Mouse (Mus musculus): ENCODE results near the gene Mapk11. TPM values are rescaled to one million over a fixed set of nuclear protein-coding genes. Genes with fewer than 3 reads are reported as not detected.

The Mapk11 gene
- polyA plus RNA-seq, 1 experiment from 2014 or later = 1.8 TPM

DNA sequence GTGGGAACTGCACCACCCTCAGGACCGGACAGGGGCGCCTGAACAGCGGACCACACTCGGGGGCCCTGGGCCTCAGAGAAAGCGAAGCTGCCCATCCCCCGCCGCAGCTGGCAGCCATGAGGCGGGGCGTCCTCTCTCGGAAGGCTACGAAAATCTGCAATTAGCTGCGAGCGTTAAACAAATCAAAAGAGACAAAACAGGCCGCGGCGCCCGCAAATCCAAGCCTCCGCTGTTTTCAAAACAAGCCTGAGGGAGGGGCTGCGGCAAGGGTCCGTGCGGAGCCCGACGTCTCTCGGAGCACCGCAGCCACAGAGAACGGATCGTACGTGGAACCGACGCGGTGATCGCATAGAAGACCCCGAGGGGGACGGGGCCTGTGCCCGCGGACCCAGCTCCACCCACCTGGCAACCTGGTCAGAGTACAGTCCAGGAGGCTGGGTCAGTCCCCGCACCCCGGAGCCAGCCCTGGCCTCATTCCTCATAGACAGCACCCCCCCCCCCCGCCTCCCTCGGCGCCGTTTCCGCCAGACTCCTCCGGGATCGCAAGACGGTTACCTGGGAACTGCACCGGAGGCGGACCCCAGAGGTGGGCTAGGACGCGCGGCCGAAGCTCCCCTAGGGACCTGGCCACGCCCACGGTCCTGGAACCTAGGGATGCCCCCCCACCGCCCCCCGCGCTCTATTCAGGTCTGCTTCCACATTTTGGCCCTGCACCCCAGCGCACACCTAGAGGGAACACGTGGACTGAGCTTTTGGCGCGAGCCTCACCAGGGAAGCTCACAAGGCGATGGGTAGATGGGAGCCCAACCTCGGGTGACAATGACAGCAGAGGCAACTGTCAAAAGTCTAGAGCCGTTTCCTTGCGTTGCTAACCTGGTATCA is 23.8 kb upstream of the Mapk11 start:
- Histone ChIP-seq H3K9ac (peak overlapping the region; percentile 56), H3K4me1 (peaks cover 87% of the 10 kb centered on the region), H3K27me3 (replicated peaks) (peaks cover 59% of the 10 kb centered on the region), H3K36me3 (peaks cover 3% of the 10 kb centered on the region; the same call in 1 of the 2 replicates), H3K27ac (peak overlapping the region; percentile 38), H3K4me3 (peak overlapping the region; percentile 58), H3K9me3 (replicated peaks) (no peaks in the 10 kb centered on the region), H3K4me2 (peak overlapping the region; percentile 80)
- under 1% methylated on average over 64 of the region's 65 CpGs for WGBS (ENCODE audit: insufficient replicate concordance)
- no peak for ATAC-seq

- H3K36me3 ChIP-seq = peaks cover 12% of the 10 kb centered on the region
- H3K27ac ChIP-seq = peak overlapping the region; percentile 38; the same call in 1 of the 2 replicates
- H3K4me2 ChIP-seq = peak overlapping the region; percentile 80
- H3K9me3 ChIP-seq (replicated peaks) = no peaks in the 10 kb centered on the region
- H3K9ac ChIP-seq = peak overlapping the region; percentile 56
- peaks cover 56% of the 10 kb centered on the region for H3K27me3 ChIP-seq (replicated peaks)
- peak overlapping the region; percentile 58 for H3K4me3 ChIP-seq
- H3K4me1 ChIP-seq = peaks cover 78% of the 10 kb centered on the region
- 35% methylated on average over 17 of the region's 17 CpGs for WGBS (ENCODE audit: insufficient replicate concordance)
- no peak for ATAC-seq
Measured at GRCm38 (mm10) chr15:89172276-89172935, 23.0 kb upstream of the Mapk11 start.

DNA sequence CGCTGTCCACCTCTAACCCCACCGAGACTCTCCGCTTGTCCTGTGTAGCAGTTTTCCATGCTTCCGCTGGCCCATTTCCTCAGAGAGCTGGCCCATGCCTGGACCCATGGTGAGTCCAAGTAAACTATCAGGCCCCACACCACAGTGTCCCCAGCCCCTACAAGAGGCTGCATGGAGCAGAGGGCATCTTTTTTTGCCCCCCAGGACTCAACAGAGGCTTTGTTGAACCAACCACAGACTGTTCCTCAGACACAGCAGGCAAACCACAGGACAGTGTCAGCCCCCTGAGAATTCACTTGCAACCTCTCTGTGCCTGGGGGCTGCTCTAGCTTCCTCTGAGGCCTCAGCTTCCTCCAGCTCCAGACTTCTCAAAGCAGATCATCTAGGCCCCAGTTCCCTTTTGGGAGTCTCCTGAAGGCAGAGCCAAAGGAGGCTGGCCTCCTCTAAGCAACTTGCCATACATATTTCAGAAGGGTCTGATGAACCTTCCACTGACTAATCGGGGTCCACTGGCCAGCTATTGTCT is 22.2 kb upstream of the Mapk11 start:
- no peak for ATAC-seq
- Histone ChIP-seq H3K27me3 (replicated peaks) (peaks cover 56% of the 10 kb centered on the region), H3K9me3 (replicated peaks) (no peaks in the 10 kb centered on the region), H3K4me2 (no peak overlapping the region), H3K4me1 (peaks cover 73% of the 10 kb centered on the region), H3K4me3 (no peak overlapping the region), H3K9ac (no peak overlapping the region), H3K27ac (no peak overlapping the region), H3K36me3 (peaks cover 20% of the 10 kb centered on the region)
- WGBS (ENCODE audit: insufficient replicate concordance) = 71% methylated on average over 5 of the region's 5 CpGs

DNA sequence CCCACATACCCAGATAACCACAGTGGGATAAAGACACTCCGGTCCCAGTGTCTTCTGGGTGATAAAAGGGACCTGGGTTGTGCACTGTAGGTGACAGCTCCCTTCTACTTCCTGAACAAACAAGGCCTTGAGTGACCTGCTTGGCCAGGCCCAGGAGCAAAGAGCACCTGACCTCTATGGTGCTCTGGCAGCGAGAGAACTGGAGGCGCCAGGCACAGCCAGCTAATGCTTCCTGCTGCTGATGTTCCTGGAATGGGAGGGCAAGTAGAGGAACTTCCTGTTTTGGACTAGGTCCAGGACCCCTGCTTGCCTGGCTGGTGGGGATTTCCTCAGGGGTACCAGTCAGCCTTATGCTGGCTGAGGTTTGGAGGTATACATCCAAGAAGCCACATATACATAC is 20.7 kb upstream of the Mapk11 start:
- Histone ChIP-seq H3K27ac (peak overlapping the region; percentile 50), H3K4me1 (peaks cover 60% of the 10 kb centered on the region), H3K9ac (no peak overlapping the region), H3K27me3 (replicated peaks) (peaks cover 44% of the 10 kb centered on the region), H3K4me3 (no peak overlapping the region), H3K9me3 (replicated peaks) (no peaks in the 10 kb centered on the region), H3K4me2 (no peak overlapping the region), H3K36me3 (peaks cover 35% of the 10 kb centered on the region)
- no peak for ATAC-seq
- WGBS (ENCODE audit: insufficient replicate concordance) = 39% methylated on average over 3 of the region's 3 CpGs

GRCm38 (mm10) chr15:89169431-89169830 is 20.0 kb upstream of the Mapk11 start:
- ATAC-seq = 0 out of 2 replicates have a peak, but pooled peaks have one; percentile 6
- Histone ChIP-seq H3K9me3 (replicated peaks) (no peaks in the 10 kb centered on the region), H3K4me2 (no peak overlapping the region), H3K9ac (no peak overlapping the region), H3K4me1 (peaks cover 53% of the 10 kb centered on the region), H3K36me3 (peaks cover 41% of the 10 kb centered on the region), H3K27me3 (replicated peaks) (peaks cover 37% of the 10 kb centered on the region), H3K27ac (peak overlapping the region; percentile 50), H3K4me3 (no peak overlapping the region)
- 43% methylated on average over 10 of the region's 10 CpGs for WGBS (ENCODE audit: insufficient replicate concordance)

- no peak for ATAC-seq
- Histone ChIP-seq H3K4me3 (no peak overlapping the region), H3K9me3 (replicated peaks) (no peaks in the 10 kb centered on the region), H3K4me1 (peaks cover 48% of the 10 kb centered on the region), H3K27me3 (replicated peaks) (peaks cover 32% of the 10 kb centered on the region), H3K4me2 (no peak overlapping the region), H3K27ac (0 out of 2 replicates have a peak overlapping the region, but pooled peaks have one; percentile 50), H3K36me3 (peaks cover 46% of the 10 kb centered on the region), H3K9ac (no peak overlapping the region)
- WGBS (ENCODE audit: insufficient replicate concordance) = 63% methylated on average over 10 of the region's 10 CpGs
Measured at GRCm38 (mm10) chr15:89168922-89169321, 19.5 kb upstream of the Mapk11 start.

GRCm38 (mm10) chr15:89165478-89165877 is 16.1 kb upstream of the Mapk11 start:
- H3K9ac ChIP-seq = no peak overlapping the region
- WGBS (ENCODE audit: insufficient replicate concordance) = 81% methylated on average over 12 of the region's 12 CpGs
- no peak overlapping the region for H3K27ac ChIP-seq
- H3K4me2 ChIP-seq = no peak overlapping the region
- H3K9me3 ChIP-seq (replicated peaks) = no peaks in the 10 kb centered on the region
- no peaks in the 10 kb centered on the region; the same call in 1 of the 2 replicates for H3K27me3 ChIP-seq (replicated peaks)
- H3K4me1 ChIP-seq = peaks cover 20% of the 10 kb centered on the region
- peaks cover 81% of the 10 kb centered on the region for H3K36me3 ChIP-seq
- no peak for ATAC-seq
- H3K4me3 ChIP-seq = no peak overlapping the region

DNA sequence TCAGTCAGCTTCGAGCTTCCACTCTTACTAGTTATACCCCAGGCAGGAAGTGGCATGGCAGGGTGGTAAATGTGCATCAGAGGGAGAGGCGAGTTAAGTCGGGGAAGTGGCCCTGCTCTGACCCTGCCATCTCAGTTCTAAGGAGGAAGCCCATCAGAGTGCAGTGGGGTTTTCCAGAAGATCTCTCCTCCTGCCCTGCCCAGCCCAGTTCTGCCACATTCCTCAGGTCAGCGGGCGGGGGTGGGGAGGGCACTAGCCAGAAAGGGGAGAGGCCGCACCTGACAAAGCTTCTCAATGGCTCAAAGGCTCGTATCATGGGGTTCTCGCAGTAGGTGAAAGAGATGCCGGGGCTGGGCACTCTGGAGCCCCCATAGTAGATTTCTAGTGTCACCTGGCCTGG is 12.0 kb upstream of the Mapk11 start:
- Histone ChIP-seq H3K27ac (no peak overlapping the region), H3K27me3 (replicated peaks) (no peaks in the 10 kb centered on the region), H3K4me3 (no peak overlapping the region), H3K4me2 (no peak overlapping the region), H3K9ac (no peak overlapping the region), H3K4me1 (no peaks in the 10 kb centered on the region), H3K36me3 (peaks cover 100% of the 10 kb centered on the region), H3K9me3 (replicated peaks) (no peaks in the 10 kb centered on the region)
- ATAC-seq = no peak
- WGBS (ENCODE audit: insufficient replicate concordance) = 69% methylated on average over 9 of the region's 9 CpGs

GRCm38 (mm10) chr15:89158516-89158915 is 9.1 kb upstream of the Mapk11 start:
- Histone ChIP-seq H3K4me3 (no peak overlapping the region), H3K4me2 (no peak overlapping the region), H3K36me3 (peaks cover 92% of the 10 kb centered on the region), H3K27ac (no peak overlapping the region), H3K9ac (no peak overlapping the region), H3K27me3 (replicated peaks) (no peaks in the 10 kb centered on the region), H3K4me1 (no peaks in the 10 kb centered on the region), H3K9me3 (replicated peaks) (no peaks in the 10 kb centered on the region)
- WGBS (ENCODE audit: insufficient replicate concordance) = 84% methylated on average over 16 of the region's 16 CpGs
- ATAC-seq = no peak

- WGBS (ENCODE audit: insufficient replicate concordance) = 45% methylated on average over 7 of the region's 7 CpGs
- no peak overlapping the region for H3K27ac ChIP-seq
- H3K4me1 ChIP-seq = no peaks in the 10 kb centered on the region
- no peak overlapping the region for H3K4me3 ChIP-seq
- no peak overlapping the region for H3K9ac ChIP-seq
- ATAC-seq = peak; percentile 34
- no peak overlapping the region for H3K4me2 ChIP-seq
- no peaks in the 10 kb centered on the region for H3K27me3 ChIP-seq (replicated peaks)
- H3K36me3 ChIP-seq = peaks cover 87% of the 10 kb centered on the region
- H3K9me3 ChIP-seq (replicated peaks) = no peaks in the 10 kb centered on the region
Measured at GRCm38 (mm10) chr15:89157954-89158353, 8.5 kb upstream of the Mapk11 start.

DNA sequence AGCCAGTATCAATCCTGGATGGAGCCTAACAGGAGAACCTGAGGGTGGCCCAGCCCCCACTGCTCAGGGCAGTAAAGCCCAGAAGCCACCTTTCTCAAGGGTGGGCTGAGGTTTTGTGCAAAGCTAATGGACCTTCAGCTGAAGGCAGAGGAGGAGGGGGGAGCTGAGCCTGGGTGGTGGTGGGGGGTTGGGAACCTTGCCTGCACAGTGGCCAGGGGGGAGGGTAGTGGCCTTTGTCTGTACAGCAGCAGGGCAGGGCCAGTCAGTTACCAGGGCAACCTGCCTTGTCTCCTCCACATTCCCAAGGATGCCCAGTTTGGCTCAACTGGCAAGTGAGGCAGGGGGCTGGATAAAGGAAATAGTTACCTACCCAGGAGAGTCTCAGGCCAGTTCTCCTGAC is 2.9 kb upstream of the Mapk11 start:
- H3K9me3 ChIP-seq (replicated peaks) = no peaks in the 10 kb centered on the region
- peaks cover 42% of the 10 kb centered on the region for H3K27me3 ChIP-seq (replicated peaks)
- ATAC-seq = no peak
- no peak overlapping the region for H3K4me3 ChIP-seq
- H3K4me2 ChIP-seq = no peak overlapping the region
- H3K4me1 ChIP-seq = peaks cover 12% of the 10 kb centered on the region
- peaks cover 30% of the 10 kb centered on the region for H3K36me3 ChIP-seq
- no peak overlapping the region for H3K9ac ChIP-seq
- no peak overlapping the region for H3K27ac ChIP-seq

DNA sequence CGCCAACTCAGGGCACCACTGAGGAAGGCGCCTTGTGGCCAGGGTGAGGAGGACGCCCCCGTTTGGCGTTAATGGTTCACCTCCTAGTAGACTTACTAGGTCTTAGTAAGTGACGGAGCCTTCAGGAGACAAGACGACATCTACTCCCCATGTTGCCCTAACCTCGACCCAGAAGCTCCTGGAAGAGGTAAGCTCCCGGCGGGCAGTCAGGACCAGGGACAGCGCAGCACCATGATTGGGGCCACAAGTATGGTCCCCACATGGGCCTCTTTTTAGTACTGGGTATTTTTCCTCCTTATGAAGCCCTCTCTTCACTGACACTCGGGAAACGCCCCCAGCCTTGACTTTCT is 588 bp upstream of the Mapk11 start:
- Histone ChIP-seq H3K4me1 (peaks cover 22% of the 10 kb centered on the region), H3K9ac (no peak overlapping the region), H3K4me2 (peak overlapping the region; percentile 87), H3K4me3 (peak overlapping the region; percentile 64; the same call in 1 of the 2 replicates), H3K27ac (no peak overlapping the region), H3K27me3 (replicated peaks) (peaks cover 65% of the 10 kb centered on the region), H3K9me3 (replicated peaks) (no peaks in the 10 kb centered on the region), H3K36me3 (peaks cover 7% of the 10 kb centered on the region)
- WGBS (ENCODE audit: insufficient replicate concordance) = 3% methylated on average over 13 of the region's 13 CpGs
- ATAC-seq = no peak

Measured in liver, embryonic 12.5 days (tissue).